Mouse (Mus musculus) spleen, postnatal 0 days (tissue): ENCODE measurements around the gene Gm5936. TPM values are rescaled to one million over a fixed set of nuclear protein-coding genes. Genes with fewer than 3 reads are reported as not detected.

Experiments
- polyA plus RNA-seq: library from polyadenylated mRNA; unstranded; fragments of >200 nt; fragmentation: Nextera tagmentation; extraction: Ambion mirVana; gene quantifications from 2 replicates; pipeline ENCODE4 v1.2.1, GENCODE M21; 2015

Gm5936 gene
- not detected in 2 replicates for polyA plus RNA-seq

GRCm38 (mm10) chrX:74836842-74837522, at the start of gene Gm5936:
Gene Gm5936 (plus strand): TSS chrX:74837196.

Other genes with a start within 250 kb of the Gm5936 start
- gene Olfr1325, start 244.5 kb upstream of the Gm5936 start, polyA plus RNA-seq: not detected in 2 replicates
- not detected in 2 replicates for gene Gm5640, start 191.6 kb upstream of the Gm5936 start, polyA plus RNA-seq
- gene Gm6890, start 96.3 kb upstream of the Gm5936 start, polyA plus RNA-seq: not detected in 2 replicates
- 3.2 and 3.9 TPM in 2 replicates for gene Gab3, start 248.3 kb downstream of the Gm5936 start, polyA plus RNA-seq